Mouse (Mus musculus) brain, embryonic 14.5 days (tissue): Measurements from ENCODE around the gene Tymp.

ENCODE experiments used
- CTCF ChIP-seq: fragments of 200-500 bp; IDR thresholded peaks from 2 replicates; pipeline ENCODE4 v1.5.1; 2012; ENCODE audit warnings: inconsistent platforms, mild to moderate bottlenecking, moderate library complexity, borderline replicate concordance; ENCODE audit not compliant: insufficient read depth, insufficient read length; ENCODE audit errors: extremely low read depth
- POLR2A ChIP-seq: fragments of 200-500 bp; IDR thresholded peaks from 2 replicates; pipeline ENCODE4 v1.6.1; 2012; ENCODE audit warnings: mild to moderate bottlenecking, inconsistent platforms, borderline replicate concordance; ENCODE audit not compliant: poor library complexity, insufficient read depth, insufficient read length, severe bottlenecking; ENCODE audit errors: extremely low read depth

DNA sequence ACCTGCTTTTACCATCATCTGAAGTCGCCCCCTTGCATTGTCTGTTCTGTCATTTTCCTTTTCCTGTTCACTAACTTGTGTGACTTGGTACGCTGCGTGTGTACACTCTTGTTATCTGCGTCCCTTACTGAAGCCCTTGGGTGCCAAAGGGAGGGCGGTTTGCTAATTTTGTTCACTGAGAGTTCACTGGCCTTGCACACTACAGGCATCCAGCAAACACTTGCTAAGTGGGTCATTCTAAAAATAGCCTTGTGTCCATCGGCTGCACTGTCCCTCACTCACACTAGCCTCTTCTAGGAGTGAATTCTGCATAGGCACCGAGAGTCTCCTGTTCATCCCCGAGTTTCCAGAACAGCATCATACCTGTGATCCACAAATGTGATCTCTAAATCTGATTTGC lies 38.4 kb upstream of the Tymp start:
- TF ChIP-seq CTCF = no peak
- TF ChIP-seq POLR2A = no peak
